Mouse (Mus musculus) left cerebral cortex, postnatal 14 days (tissue): ENCODE data around the gene Slc7a15. TPM values are rescaled to one million over a fixed set of nuclear protein-coding genes. Genes with fewer than 3 reads are reported as not detected.

Experiments
- DNase-seq, 2 experiments: peaks; one replicate each; pipeline ENCODE4 v3.0.0; 2021 to 2022; ENCODE audit warnings: low spot score in 2 of 2, mixed read lengths in 1 of 2
- intact Hi-C: fragments of 180-260 bp; cut with DNase I; formaldehyde crosslinking; loops from one replicate; pipeline ENCODE4 v1.15.1; 2025
- total RNA-seq, 2 experiments: library from RNA; stranded (reverse); gene quantifications; 2 replicates each; pipeline ENCODE4 v1.2.3; 2021

Gene Slc7a15
- total RNA-seq, 2 experiments from 2014 or later = 0.23 TPM; not detected in 1

GRCm38 (mm10) chr12:8496679-8497313 is 102.1 kb downstream of the Slc7a15 start:
- no peak for DNase-seq
- intact Hi-C loops = loop anchor here (2.0 to 5.0 kb wide), 2 partner anchors 44 to 149 kb away; no protein-coding TSS in a partner anchor

GRCm38 (mm10) chr12:8495881-8496678 is 102.8 kb downstream of the Slc7a15 start:
- DNase-seq = peak; percentile 62 to 64
- intact Hi-C loops = loop anchor here (2.0 to 5.0 kb wide), 2 partner anchors 43 to 149 kb away; no protein-coding TSS in a partner anchor

GRCm38 (mm10) chr12:8494675-8495074 is 104.2 kb downstream of the Slc7a15 start:
- DNase-seq = no peak
- intact Hi-C loops = loop anchor here (5.0 kb wide), 1 partner anchor 147 kb away; no protein-coding TSS in a partner anchor

- intact Hi-C loops = no loop called here
- DNase-seq = no peak
Observed at GRCm38 (mm10) chr12:8493386-8493785, 105.5 kb downstream of the Slc7a15 start.

GRCm38 (mm10) chr12:8489098-8489497 is 109.8 kb downstream of the Slc7a15 start:
- intact Hi-C loops = no loop called here
- DNase-seq = no peak

GRCm38 (mm10) chr12:8488652-8488980 is 110.2 kb downstream of the Slc7a15 start:
- intact Hi-C loops = no loop called here

DNA sequence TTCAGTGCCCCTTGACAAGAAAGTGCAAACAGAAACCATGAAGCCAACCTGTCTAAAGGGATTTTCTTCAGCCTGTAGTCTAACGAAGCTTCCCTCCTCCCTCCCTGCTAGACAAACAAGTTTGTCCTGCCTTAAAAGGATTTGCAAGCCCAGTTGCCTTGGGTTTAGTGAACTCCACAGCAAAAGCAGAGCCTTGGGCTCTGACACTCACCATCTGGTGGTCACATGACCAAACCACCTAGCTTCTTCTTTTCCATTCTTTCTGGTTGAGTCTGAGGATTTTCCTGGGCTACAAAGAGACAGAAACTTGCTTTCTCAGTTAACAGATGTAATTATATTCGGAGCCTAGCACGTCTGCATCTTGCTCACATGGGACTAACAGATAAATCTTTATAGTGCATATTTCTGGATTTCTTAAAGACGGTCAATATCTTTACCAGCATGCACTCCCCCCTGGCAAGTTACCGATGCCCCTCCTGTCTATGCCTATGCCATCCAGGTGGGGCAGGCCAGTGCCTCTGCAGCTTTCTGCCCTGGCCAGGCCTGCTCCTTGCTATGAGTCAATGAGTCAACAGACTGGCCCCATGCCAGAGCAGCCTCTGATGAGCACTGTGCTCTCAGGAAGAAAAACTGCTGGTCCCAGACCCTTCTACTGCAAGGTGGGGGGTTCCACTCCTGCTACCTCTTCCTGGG is 110.8 kb downstream of the Slc7a15 start:
- intact Hi-C loops = no loop called here

More at GRCm38 (mm10) chr12:8488652-8488980, 110.2 kb downstream of the Slc7a15 start:
- DNase-seq = no peak

GRCm38 (mm10) chr12:8487281-8487680 is 111.6 kb downstream of the Slc7a15 start:
- DNase-seq = no peak
- intact Hi-C loops = no loop called here

More for the DNA sequence above, 110.8 kb downstream of the Slc7a15 start:
- DNase-seq = no peak

DNA sequence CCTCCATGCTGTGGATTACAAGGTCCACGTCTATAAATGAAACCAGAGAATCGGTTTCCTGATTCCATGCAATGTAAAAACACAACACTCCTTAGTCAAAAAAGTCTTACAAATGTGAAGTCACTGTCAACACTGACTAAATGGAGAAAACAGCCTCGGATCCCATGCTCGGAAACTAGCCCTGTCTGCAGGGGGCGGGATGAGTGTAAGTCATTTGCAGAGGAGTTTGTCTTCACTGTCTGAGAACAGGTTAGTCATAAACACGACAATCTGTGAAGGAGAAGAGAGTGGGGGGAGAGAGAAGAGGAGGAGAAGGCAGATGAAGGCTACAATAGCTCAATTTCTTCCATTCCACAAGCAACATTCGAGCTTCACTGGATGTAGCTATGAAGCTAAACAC is 113.6 kb downstream of the Slc7a15 start:
- no peak for DNase-seq
- intact Hi-C loops = no loop called here

DNA sequence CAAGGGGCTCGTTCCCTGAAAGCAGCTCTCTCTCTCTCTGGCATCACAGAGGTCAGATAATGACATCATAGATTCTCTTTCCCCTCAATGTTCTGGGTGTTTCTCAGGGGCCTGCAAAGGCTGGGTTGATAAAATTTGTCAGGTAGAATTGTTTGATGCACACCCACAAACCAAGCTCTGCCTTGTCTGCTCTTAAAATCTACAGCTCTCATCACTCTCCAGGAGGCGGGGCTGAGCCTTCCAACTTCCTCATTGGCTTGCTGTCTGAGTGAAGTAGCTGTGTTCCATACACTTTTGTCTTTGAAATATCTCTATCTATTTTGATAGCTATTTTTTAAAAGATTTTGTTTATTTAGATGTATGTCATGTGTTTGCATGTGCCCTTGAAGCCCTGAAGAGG is 116.7 kb downstream of the Slc7a15 start:
- DNase-seq = no peak
- intact Hi-C loops = no loop called here

Other genes with a start within 250 kb of the Slc7a15 start
- gene Rhob, start 99.1 kb downstream of the Slc7a15 start, total RNA-seq = 100 to 1,000 TPM; 287 to 352 TPM
- gene Pum2, start 75.1 kb upstream of the Slc7a15 start, total RNA-seq = 100 to 1,000 TPM; 155 to 160 TPM
- gene Sdc1, start 172.3 kb upstream of the Slc7a15 start, total RNA-seq = 1 to 10 TPM; 2.0 to 2.4 TPM